Mouse (Mus musculus): ENCODE measurements around the gene Spink2. TPM values are rescaled to one million over a fixed set of nuclear protein-coding genes. Genes with fewer than 3 reads are reported as not detected.

The Spink2 gene
- under 1 TPM in 1 of 2 experiments, not detected in 1; 0.28 TPM for polyA plus RNA-seq (2017; shearing (Covaris generic))

DNA sequence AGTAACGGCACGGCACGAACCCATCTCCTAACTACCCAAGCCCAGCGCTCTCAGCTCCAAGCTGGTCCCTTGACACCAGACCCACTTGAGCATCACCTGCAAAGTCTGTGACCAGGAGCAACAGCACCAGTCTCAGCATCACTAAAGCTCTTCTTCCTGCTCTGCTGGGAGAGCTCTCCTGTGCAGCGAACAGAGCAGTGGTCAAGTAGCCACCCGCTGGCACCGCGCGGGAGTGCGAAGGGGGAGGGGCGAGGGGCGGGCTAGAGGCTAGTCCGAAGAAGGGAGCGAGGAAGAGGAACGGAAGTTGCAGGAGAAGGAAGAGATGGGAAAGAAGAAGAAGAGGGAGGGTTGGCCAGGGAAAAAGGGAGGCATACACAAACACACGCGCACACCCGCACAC is at the start of gene Spink2:
TSS of gene Spink2 (minus strand) at position 236 of the 400 bp plus-strand sequence.

Other genes with a start within 250 kb of the Spink2 start
- gene Srp72, start 236.8 kb downstream of the Spink2 start, polyA plus RNA-seq (2017; shearing (Covaris generic)), result 100 to 1,000 TPM in 1 of 2 experiments, 10 to 100 TPM in 1; 89.2 to 103 TPM
- under 1 TPM in 1 of 2 experiments, not detected in 1; 0.47 TPM for gene Arl9, start 207.4 kb downstream of the Spink2 start, polyA plus RNA-seq (2017; shearing (Covaris generic))
- under 1 TPM in 1 of 2 experiments, not detected in 1; 0.14 TPM for gene Thegl, start 195.4 kb downstream of the Spink2 start, polyA plus RNA-seq (2017; shearing (Covaris generic))
- 100 to 1,000 TPM; 230 to 397 TPM for gene Hopx, start 96.3 kb downstream of the Spink2 start, polyA plus RNA-seq (2017; shearing (Covaris generic))
- 10 to 100 TPM; 28.6 to 30.6 TPM for gene Rest, start 54.0 kb upstream of the Spink2 start, polyA plus RNA-seq (2017; shearing (Covaris generic))
- 10 to 100 TPM; 33.6 to 39.6 TPM for gene Noa1, start 98.6 kb upstream of the Spink2 start, polyA plus RNA-seq (2017; shearing (Covaris generic))
- 10 to 100 TPM; 61.5 to 62.8 TPM for gene Polr2b, start 98.7 kb upstream of the Spink2 start, polyA plus RNA-seq (2017; shearing (Covaris generic))
- gene Igfbp7, start 196.6 kb upstream of the Spink2 start, polyA plus RNA-seq (2017; shearing (Covaris generic)), result 1 to 10 TPM; 1.2 to 1.9 TPM